Mouse (Mus musculus) brain, embryonic 14.5 days (tissue): ENCODE results near the gene Mmaa.

Source experiments
- CTCF ChIP-seq: fragments of 200-500 bp; IDR thresholded peaks from 2 replicates; pipeline ENCODE4 v1.5.1; 2012; ENCODE audit warnings: inconsistent platforms, mild to moderate bottlenecking, moderate library complexity, borderline replicate concordance; ENCODE audit not compliant: insufficient read depth, insufficient read length; ENCODE audit errors: extremely low read depth
- POLR2A ChIP-seq: fragments of 200-500 bp; IDR thresholded peaks from 2 replicates; pipeline ENCODE4 v1.6.1; 2012; ENCODE audit warnings: mild to moderate bottlenecking, inconsistent platforms, borderline replicate concordance; ENCODE audit not compliant: poor library complexity, insufficient read depth, insufficient read length, severe bottlenecking; ENCODE audit errors: extremely low read depth

DNA sequence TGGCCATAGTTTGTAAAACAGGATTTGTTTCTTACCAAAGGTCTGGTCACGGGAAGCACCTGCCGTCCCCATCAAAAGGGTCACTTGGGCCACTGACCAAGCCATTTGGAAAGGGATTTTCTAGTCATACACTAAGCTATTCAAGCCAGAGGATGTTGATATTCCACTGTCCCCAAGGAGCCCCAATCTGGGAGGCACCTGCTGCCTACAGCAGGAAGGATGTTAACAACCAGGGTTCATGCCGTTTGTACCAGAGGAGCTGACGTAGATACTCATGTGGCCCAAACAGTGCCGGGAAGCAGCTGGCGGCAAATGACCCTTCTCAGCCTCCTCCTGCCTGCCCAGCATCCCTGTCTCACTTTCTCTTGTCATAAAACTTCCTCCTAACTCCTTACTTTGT lies 30.8 kb upstream of the Mmaa start:
- TF ChIP-seq CTCF: no peak
- TF ChIP-seq POLR2A: no peak
